Mouse (Mus musculus) limb, embryonic 10.5 days (tissue): ENCODE measurements at regions not wholly inside any gene's neighbourhood (a gene's known extent, or its start where the extent isn't known, plus 50 kb on each side); places are given as distances from the start of the nearest gene placed in this dataset.
A peak's percentile ranks its signal among the peaks of the same experiment; 100 is the strongest.

Experiments
- DNase-seq: peaks from one replicate; pipeline ENCODE4 v3.0.0-alpha.2; 2017; ENCODE audit warnings: low spot score
- H3K27ac ChIP-seq: fragments of 300-500 bp; sonication (generic); 2 replicates; pipeline ENCODE4 v1.5.1; 2016; ENCODE audit warnings: mild to moderate bottlenecking
- H3K27me3 ChIP-seq: fragments of 300-500 bp; sonication (generic); 2 replicates; pipeline ENCODE4 v1.6.1; 2016; ENCODE audit warnings: low read depth, mild to moderate bottlenecking; ENCODE audit not compliant: poor library complexity, severe bottlenecking
- H3K36me3 ChIP-seq: fragments of 300-500 bp; sonication (generic); 2 replicates; pipeline ENCODE4 v1.6.1; 2016; ENCODE audit warnings: mild to moderate bottlenecking, moderate library complexity
- H3K4me1 ChIP-seq: fragments of 300-500 bp; sonication (generic); 2 replicates; pipeline ENCODE4 v1.6.1; 2016
- H3K4me3 ChIP-seq: fragments of 300-500 bp; sonication (generic); 2 replicates; pipeline ENCODE4 v1.5.1; 2016; ENCODE audit warnings: mild to moderate bottlenecking, moderate library complexity
- H3K9me3 ChIP-seq: fragments of 300-500 bp; sonication (generic); replicated peaks from 2 replicates; pipeline ENCODE4 v1.6.1; 2016; ENCODE audit warnings: mild to moderate bottlenecking
- WGBS: fragments of 180-500 bp; shearing (Covaris S2); methylation state at CpG from one replicate; pipeline ENCODE4 v1.1.7; 2016; 5-methylcytosine and 5-hydroxymethylcytosine counted together

- WGBS: 83% methylated on average over 4 of the region's 4 CpGs
Observed at GRCm38 (mm10) chr14:78225677-78226076, 82.2 kb downstream of the Tnfsf11 start.

GRCm38 (mm10) chr14:78216229-78216963 is 91.4 kb downstream of the Tnfsf11 start:
- Histone ChIP-seq H3K27ac (peak overlapping the region; percentile 8; the same call in 1 of the 2 replicates), H3K36me3 (no peaks in the 10 kb centered on the region), H3K4me1 (peaks cover 7% of the 10 kb centered on the region), H3K4me3 (no peak overlapping the region), H3K27me3 (no peaks in the 10 kb centered on the region), H3K9me3 (no peaks in the 10 kb centered on the region)
- WGBS: 50% methylated on average over 15 of the region's 15 CpGs
- peak; percentile 33 for DNase-seq

More at GRCm38 (mm10) chr14:78225677-78226076, 82.2 kb downstream of the Tnfsf11 start:
- Histone ChIP-seq H3K27me3 (no peaks in the 10 kb centered on the region), H3K4me3 (no peak overlapping the region), H3K9me3 (no peaks in the 10 kb centered on the region), H3K36me3 (no peaks in the 10 kb centered on the region), H3K27ac (no peak overlapping the region), H3K4me1 (no peaks in the 10 kb centered on the region)
- no peak for DNase-seq

DNA sequence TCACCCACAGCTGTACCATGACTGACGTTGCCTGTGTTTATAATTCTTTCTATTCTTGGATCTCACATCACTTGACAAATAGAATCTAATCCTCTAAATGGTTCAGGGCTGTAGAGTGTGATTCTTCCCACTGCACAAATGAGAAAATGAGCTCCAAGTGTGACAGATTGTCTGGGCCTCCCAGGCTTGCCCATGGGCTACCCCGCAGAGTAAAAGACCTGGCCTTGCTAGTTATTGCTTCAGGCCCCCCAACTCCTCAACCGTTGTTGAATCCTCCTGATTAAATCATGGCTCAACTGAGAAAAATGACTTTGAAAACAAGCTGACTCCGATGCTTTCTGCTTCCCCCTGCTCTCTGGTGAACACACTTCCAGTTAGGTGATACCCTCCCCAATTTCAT is 92.4 kb downstream of the Tnfsf11 start:
- no peak overlapping the region for H3K27ac ChIP-seq

DNA sequence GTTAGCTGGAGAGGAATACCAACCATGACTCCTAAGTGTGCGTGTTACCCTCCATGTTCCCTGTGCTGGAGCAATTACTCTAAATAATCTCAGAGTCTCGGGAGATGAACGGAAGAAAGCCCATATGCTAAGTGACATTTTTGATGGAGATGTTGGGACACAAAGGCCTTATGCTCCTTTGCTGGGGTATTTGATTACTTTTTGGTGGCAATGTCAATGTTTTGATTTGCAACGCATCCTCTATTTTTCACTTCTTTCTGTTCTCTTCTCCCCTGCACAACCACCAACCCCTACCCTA is 103.3 kb downstream of the Tnfsf11 start:
- Histone ChIP-seq H3K4me1 (peaks cover 4% of the 10 kb centered on the region; the same call in 1 of the 2 replicates), H3K36me3 (no peaks in the 10 kb centered on the region), H3K27ac (0 out of 2 replicates have a peak overlapping the region, but pooled peaks have one; percentile 32), H3K27me3 (no peaks in the 10 kb centered on the region), H3K9me3 (no peaks in the 10 kb centered on the region), H3K4me3 (no peak overlapping the region)
- 93% methylated on average over 4 of the region's 4 CpGs for WGBS
- no peak for DNase-seq

More for the DNA sequence above, 92.4 kb downstream of the Tnfsf11 start:
- Histone ChIP-seq H3K4me1 (peaks cover 7% of the 10 kb centered on the region), H3K9me3 (no peaks in the 10 kb centered on the region), H3K36me3 (no peaks in the 10 kb centered on the region), H3K4me3 (no peak overlapping the region), H3K27me3 (no peaks in the 10 kb centered on the region)
- WGBS: 77% methylated on average over 4 of the region's 4 CpGs
- no peak for DNase-seq

GRCm38 (mm10) chr14:78203726-78204565 is 103.9 kb downstream of the Tnfsf11 start:
- Histone ChIP-seq H3K4me3 (no peak overlapping the region), H3K36me3 (no peaks in the 10 kb centered on the region), H3K4me1 (peaks cover 4% of the 10 kb centered on the region; the same call in 1 of the 2 replicates), H3K27ac (0 out of 2 replicates have a peak overlapping the region, but pooled peaks have one; percentile 32), H3K27me3 (no peaks in the 10 kb centered on the region), H3K9me3 (no peaks in the 10 kb centered on the region)
- DNase-seq: peak; percentile 31
- 81% methylated on average over 15 of the region's 15 CpGs for WGBS

DNA sequence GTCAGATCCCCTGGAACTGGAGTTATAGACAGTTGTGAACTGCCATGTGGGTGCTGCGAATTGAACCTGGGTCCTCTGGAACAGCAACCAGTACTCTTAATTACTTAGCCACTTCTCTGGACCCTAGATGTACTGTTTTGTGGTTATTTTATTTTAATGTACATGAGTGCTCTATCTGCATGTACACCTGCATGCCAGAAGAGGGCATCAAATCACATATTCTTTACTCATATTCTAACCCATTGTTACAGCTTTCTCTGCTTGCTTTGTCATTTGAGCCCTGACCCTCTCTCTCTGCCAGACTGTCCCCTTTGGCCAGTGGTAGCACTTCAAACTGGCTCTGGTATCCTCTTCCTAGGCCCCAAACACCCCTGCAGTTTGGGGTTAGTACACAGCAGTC is 105.1 kb downstream of the Tnfsf11 start:
- no peaks in the 10 kb centered on the region for H3K27me3 ChIP-seq
- peaks cover 4% of the 10 kb centered on the region; the same call in 1 of the 2 replicates for H3K4me1 ChIP-seq
- H3K9me3 ChIP-seq: no peaks in the 10 kb centered on the region
- no peak overlapping the region for H3K27ac ChIP-seq
- H3K4me3 ChIP-seq: no peak overlapping the region
- no peak for DNase-seq
- H3K36me3 ChIP-seq: no peaks in the 10 kb centered on the region
- 76% methylated on average over 1 of the region's 1 CpGs for WGBS

- 80% methylated on average over 2 of the region's 2 CpGs for WGBS
- Histone ChIP-seq H3K4me3 (no peak overlapping the region), H3K27me3 (no peaks in the 10 kb centered on the region), H3K36me3 (no peaks in the 10 kb centered on the region), H3K4me1 (no peaks in the 10 kb centered on the region), H3K27ac (no peak overlapping the region), H3K9me3 (no peaks in the 10 kb centered on the region)
- no peak for DNase-seq
Observed at GRCm38 (mm10) chr14:78197483-78197882, 108.7 kb upstream of the Fam216b start.

DNA sequence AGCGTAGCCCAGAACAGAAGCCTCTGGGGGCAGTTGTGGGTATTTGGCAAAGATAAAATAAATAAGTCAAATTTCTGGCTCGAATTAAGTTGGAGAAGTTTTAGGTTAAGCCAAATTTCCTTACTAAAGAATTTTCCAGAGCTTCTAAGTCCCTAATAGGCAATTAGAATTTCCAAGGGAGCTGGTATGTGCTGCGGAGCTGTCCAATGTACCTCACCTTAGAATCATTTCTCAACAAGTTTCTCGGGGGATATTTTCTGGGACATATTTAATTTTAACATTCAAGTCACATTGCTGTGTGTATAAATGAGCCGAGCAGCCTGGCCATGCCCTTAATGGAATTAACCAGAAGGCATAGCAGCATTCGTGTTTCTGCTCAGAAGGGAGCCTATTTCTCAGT is 90.8 kb upstream of the Fam216b start:
- no peak overlapping the region for H3K4me3 ChIP-seq
- H3K36me3 ChIP-seq: no peaks in the 10 kb centered on the region
- no peak overlapping the region for H3K27ac ChIP-seq
- no peak for DNase-seq
- H3K27me3 ChIP-seq: no peaks in the 10 kb centered on the region
- WGBS: 72% methylated on average over 6 of the region's 6 CpGs
- no peaks in the 10 kb centered on the region for H3K4me1 ChIP-seq
- no peaks in the 10 kb centered on the region for H3K9me3 ChIP-seq

GRCm38 (mm10) chr14:78173451-78173850 is 84.6 kb upstream of the Fam216b start:
- no peaks in the 10 kb centered on the region for H3K27me3 ChIP-seq
- no peak overlapping the region for H3K4me3 ChIP-seq
- H3K9me3 ChIP-seq: no peaks in the 10 kb centered on the region
- H3K27ac ChIP-seq: no peak overlapping the region
- DNase-seq: no peak
- no peaks in the 10 kb centered on the region for H3K4me1 ChIP-seq
- no peaks in the 10 kb centered on the region for H3K36me3 ChIP-seq
- WGBS: 90% methylated on average over 2 of the region's 2 CpGs

DNA sequence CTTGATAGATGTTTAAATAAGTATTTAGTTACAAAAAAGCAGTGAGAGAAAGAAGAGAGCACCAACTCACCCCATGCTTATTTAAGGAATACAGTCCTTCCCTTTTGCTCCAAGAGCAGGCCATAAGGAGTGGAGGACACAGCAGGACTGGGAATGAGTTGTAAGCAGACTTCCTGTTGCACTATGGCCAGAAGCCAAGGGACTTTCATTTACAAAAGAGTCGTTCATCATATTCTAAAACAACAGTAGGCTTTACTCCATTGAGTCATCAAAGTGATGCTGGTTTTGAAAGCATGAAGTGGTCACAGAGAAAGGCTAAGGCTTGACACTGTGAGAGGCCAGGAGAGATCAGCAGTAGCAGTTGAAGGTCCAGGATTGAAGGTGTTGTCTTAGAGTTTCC is 84.1 kb upstream of the Fam216b start:
- Histone ChIP-seq H3K27ac (no peak overlapping the region), H3K4me3 (no peak overlapping the region), H3K36me3 (no peaks in the 10 kb centered on the region), H3K27me3 (no peaks in the 10 kb centered on the region), H3K4me1 (no peaks in the 10 kb centered on the region), H3K9me3 (no peaks in the 10 kb centered on the region)
- no peak for DNase-seq
- WGBS: 95% methylated on average over 1 of the region's 1 CpGs

GRCm38 (mm10) chr14:78160819-78161218 is 72.0 kb upstream of the Fam216b start:
- WGBS: 91% methylated on average over 3 of the region's 3 CpGs
- no peaks in the 10 kb centered on the region for H3K4me1 ChIP-seq
- H3K9me3 ChIP-seq: no peaks in the 10 kb centered on the region
- H3K4me3 ChIP-seq: no peak overlapping the region
- H3K27me3 ChIP-seq: no peaks in the 10 kb centered on the region
- no peak for DNase-seq
- no peak overlapping the region for H3K27ac ChIP-seq
- H3K36me3 ChIP-seq: no peaks in the 10 kb centered on the region

DNA sequence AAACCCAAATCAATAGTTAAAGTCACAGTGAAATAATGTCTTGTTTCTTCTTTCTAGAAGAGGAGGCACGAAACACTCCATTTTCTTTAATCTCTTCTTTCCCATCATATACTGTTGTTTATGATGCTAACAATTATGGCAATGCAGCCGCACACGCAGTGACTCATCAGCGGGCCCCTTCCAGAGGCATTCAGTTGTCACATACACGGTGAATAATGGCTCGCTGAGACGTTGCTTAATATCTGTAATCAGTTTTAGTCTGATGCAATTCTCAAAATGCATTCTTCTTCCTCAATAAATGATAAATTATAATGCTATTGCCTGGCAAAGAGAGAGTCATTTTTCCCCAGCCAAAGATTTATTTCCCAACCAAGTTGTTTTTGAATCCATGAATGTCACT is 70.8 kb upstream of the Fam216b start:
- no peak overlapping the region for H3K27ac ChIP-seq
- no peaks in the 10 kb centered on the region for H3K4me1 ChIP-seq
- 93% methylated on average over 7 of the region's 7 CpGs for WGBS
- H3K4me3 ChIP-seq: no peak overlapping the region
- H3K36me3 ChIP-seq: no peaks in the 10 kb centered on the region
- H3K27me3 ChIP-seq: no peaks in the 10 kb centered on the region
- DNase-seq: no peak
- H3K9me3 ChIP-seq: no peaks in the 10 kb centered on the region

DNA sequence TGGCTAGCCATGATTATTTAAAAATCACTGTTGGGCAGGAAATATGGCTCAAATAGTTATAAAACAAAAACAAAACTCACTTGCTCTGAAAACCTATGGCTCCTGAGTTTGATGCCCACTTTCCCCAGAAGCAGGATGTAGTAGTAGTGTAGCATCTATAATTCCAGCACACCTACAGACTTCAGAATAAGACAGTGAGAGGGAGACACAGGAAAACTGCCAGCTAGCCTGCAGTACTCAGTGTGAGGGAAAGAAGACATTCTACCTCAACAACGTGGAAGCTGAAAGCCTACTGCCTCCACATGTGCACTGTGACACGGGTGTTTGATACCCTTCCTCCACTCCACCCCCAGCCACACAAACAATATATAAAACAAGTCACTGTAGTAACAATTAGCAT is 68.9 kb upstream of the Fam216b start:
- no peak overlapping the region for H3K27ac ChIP-seq
- H3K27me3 ChIP-seq: no peaks in the 10 kb centered on the region
- H3K9me3 ChIP-seq: no peaks in the 10 kb centered on the region
- WGBS: 79% methylated on average over 2 of the region's 2 CpGs
- H3K4me3 ChIP-seq: no peak overlapping the region
- no peaks in the 10 kb centered on the region for H3K36me3 ChIP-seq
- H3K4me1 ChIP-seq: no peaks in the 10 kb centered on the region
- DNase-seq: no peak
